Mouse (Mus musculus) liver, embryonic 14.5 days (tissue): ENCODE measurements at regions not wholly inside any gene's neighbourhood (a gene's known extent, or its start where the extent isn't known, plus 50 kb on each side); places are given as distances from the start of the nearest gene placed in this dataset.

Experiments
- CTCF ChIP-seq: IDR thresholded peaks from 2 replicates; pipeline ENCODE4 v1.5.1; 2016; ENCODE audit warnings: antibody characterized with exemption, low read depth, control low read depth
- EP300 ChIP-seq: IDR thresholded peaks from 2 replicates; pipeline ENCODE4 v1.6.1; 2016; ENCODE audit warnings: antibody characterized with exemption, low read depth

DNA sequence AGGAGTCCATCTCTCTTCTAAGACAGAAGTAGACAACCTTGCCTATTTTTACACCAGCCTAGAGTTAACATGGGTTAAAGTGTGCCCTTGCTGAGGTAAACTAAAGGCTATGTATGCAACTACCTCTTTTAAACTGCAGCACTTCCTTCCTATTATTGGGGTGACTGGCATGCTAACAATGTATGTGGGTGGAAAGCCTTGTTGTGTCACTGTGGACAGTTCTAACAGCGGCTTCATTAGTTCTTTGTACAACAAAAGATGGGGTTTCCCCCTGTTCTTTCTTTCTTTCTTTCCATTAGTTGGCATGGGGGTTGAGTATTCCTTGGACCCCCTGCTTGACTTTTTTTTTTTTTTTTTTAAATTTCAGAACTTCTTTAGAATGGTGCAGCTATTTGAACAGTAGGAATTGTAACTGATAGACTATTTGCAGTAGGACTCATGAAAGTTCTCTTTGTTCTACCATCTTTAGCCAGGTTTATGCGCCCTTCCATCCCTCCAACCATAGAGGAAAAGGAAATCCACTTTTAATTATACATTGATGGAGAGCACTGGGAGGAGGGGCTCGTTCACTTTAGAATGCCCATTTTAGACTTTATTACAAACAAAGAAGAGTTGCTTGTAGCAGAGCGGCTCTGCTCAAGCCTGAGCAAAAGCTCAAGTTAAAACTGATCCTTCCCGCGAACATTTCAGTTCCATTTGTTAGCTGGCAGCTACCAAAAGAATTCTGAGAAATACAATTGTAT is 523.9 kb upstream of the Zic4 start:
- TF ChIP-seq CTCF (no peak), EP300 (no peak)
